In the genomic region with DNA sequence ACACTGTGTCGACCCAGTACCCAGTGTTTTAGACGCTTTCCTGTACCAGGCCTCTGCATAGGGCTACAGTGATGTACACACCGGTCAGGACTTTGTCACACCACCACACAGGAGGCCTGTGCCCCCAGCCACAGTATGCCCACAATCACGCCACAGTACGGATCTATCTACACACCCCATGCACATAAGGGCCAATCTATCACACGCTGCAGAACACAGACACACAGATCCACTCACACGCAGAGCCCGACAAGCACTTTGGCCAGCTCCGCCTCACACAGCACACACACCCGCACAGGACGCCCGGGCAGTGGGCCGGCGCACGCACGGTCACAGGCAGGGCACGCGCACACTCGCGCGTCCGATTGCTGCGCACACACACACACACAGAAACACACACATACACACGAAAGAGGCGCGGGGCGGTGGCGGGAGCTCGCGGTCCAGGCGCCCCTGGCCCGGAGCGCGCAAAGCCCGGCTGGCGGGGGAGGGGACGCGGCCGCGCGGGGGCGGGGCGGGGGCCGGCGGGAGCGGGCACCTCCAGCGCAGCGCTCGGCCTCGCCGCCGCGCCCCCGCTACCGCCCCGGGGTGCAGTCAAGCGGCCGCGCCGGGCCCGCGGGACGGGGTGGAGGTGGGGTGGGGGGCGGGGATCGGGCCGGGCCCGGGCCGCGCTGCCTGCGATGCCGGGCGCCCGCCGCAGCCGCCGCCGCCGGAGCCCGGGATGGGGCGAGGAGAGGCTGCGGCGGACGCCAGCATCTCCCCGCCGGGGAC, we compare ENCODE assay signal across 8 mouse cellular contexts. TPM values are rescaled to one million over a fixed set of nuclear protein-coding genes. Genes with fewer than 3 reads are reported as not detected.
A peak's percentile ranks its signal among the peaks of the same experiment; 100 is the strongest.
DNase-seq lines count a peak whose midpoint lies in the region; ATAC-seq and TF ChIP-seq lines count a peak whose summit lies in the region.

A gene (plus strand): TSS at position 721 of the 771 bp plus-strand sequence.

- peak within 1 kb of the TSS; percentile 97 for H3K9ac ChIP-seq in stomach, embryonic 14.5 days (replicated peaks; ENCODE audit: low read depth, low read length)

- peak within 1 kb of the TSS; percentile 88 for H3K4me2 ChIP-seq in stomach, embryonic 14.5 days (replicated peaks; ENCODE audit: low read depth, low read length)

- no peaks in the 10 kb centered on the region for H3K9me3 ChIP-seq in stomach, embryonic 14.5 days (ENCODE audit: control insufficient read depth, low read depth, low read length)

- H3K4me3 ChIP-seq in cortical plate, adult 2 months (ENCODE audit: insufficient read depth, low read length) = peak within 1 kb of the TSS; percentile 43
- H3K4me3 ChIP-seq in stomach, embryonic 14.5 days (ENCODE audit: low read depth, low read length) = peak within 1 kb of the TSS; percentile 91

- DNase-seq in 3T3-L1 (ENCODE audit: low read depth, low spot score) (peak; percentile 42), NIH3T3 (ENCODE audit: low read depth) (peak; percentile 72)
- peak; percentile 39 for DNase-seq in heart, postnatal 4 days
- DNase-seq in layer of hippocampus, postnatal 14 days (ENCODE audit: low spot score in 2 of 2) = peak; percentile 35 to 54
- peak; percentile 65 for DNase-seq in mesoderm, embryonic 11.5 days (ENCODE audit: low read depth, low spot score)
- DNase-seq in thymus, postnatal 14 days = no peak

- no peaks in the 10 kb centered on the region for H3K36me3 ChIP-seq in stomach, embryonic 14.5 days (ENCODE audit: control insufficient read depth, insufficient read depth, low read length)

- peaks cover 3% of the 10 kb centered on the region; the same call in 1 of the 2 replicates for H3K4me1 ChIP-seq in cortical plate, adult 2 months (ENCODE audit: control insufficient read depth, insufficient read depth, low read length)
- H3K4me1 ChIP-seq in stomach, embryonic 14.5 days (ENCODE audit: control insufficient read depth, insufficient read depth, low read length) = peaks cover 31% of the 10 kb centered on the region

- H3K27ac ChIP-seq in cortical plate, adult 2 months (ENCODE audit: insufficient read depth, low read length) = peak within 1 kb of the TSS; percentile 74
- peak within 1 kb of the TSS; percentile 86 for H3K27ac ChIP-seq in stomach, embryonic 14.5 days (ENCODE audit: low read length)

- TF ChIP-seq CTCF in cortical plate, adult 2 months (IDR thresholded peaks at IDR 0.05; ENCODE audit: extremely low read depth, insufficient read depth, low read length) = no peak

- 3% methylated on average over 55 of the region's 85 CpGs for WGBS in stomach, embryonic 14.5 days

- peak; percentile 33; the same call in 1 of the 2 replicates for TF ChIP-seq POLR2A in cortical plate, adult 2 months (IDR thresholded peaks at IDR 0.05; ENCODE audit: extremely low read depth, insufficient read depth, low read length)

- ATAC-seq in stomach, embryonic 14.5 days (ENCODE audit: insufficient number of reproducible peaks, insufficient read depth, low FRiP score, low read depth) = peak; percentile 68

- H3K27me3 ChIP-seq in stomach, embryonic 14.5 days (ENCODE audit: control insufficient read depth, insufficient read depth, low read length) = no peaks in the 10 kb centered on the region

RNA-seq across cellular contexts. Expression of the gene that starts here (rescaled TPM):
- polyA plus RNA-seq in cortical plate, adult 2 months (2012; rRNA removed) = 79.8 and 86.4 TPM in 2 replicates
- total RNA-seq in heart, postnatal 4 days (2021) = 1 to 10 TPM; 2.5 TPM
- total RNA-seq in layer of hippocampus, postnatal 14 days (2021) = 100 to 1,000 TPM; 103 to 106 TPM
- polyA plus RNA-seq in stomach, embryonic 14.5 days (2014; fragmentation: Nextera tagmentation; extraction: Ambion mirVana) = 12.8 and 13.7 TPM in 2 replicates

Comparison
In these comparisons a context has a peak if more than half of its experiments do, and no peak if none do; other contexts are left out.
1. RNA of the gene that starts here (total RNA-seq): 103 to 106 TPM in layer of hippocampus, postnatal 14 days; 2.5 TPM in heart, postnatal 4 days; every median in the first group is over 10 times any median in the second.